Mouse (Mus musculus) cerebellum, adult 11 months (tissue): Measurements from ENCODE around the gene Nanos2.

Source experiments
- DNase-seq: peaks from one replicate; pipeline ENCODE4 v3.0.0; 2022

Nanos2 gene

GRCm38 (mm10) chr7:18987100-18987499 is at the start of gene Nanos2:
TSS of gene Nanos2 (plus strand) at chr7:18987400.
- DNase-seq, result no peak

GRCm38 (mm10) chr7:18942376-18942775 is 44.8 kb upstream of the Nanos2 start:
- DNase-seq, result no peak

- DNase-seq, result no peak
Measured at GRCm38 (mm10) chr7:18942815-18943214, 44.4 kb upstream of the Nanos2 start.

GRCm38 (mm10) chr7:18948151-18948550 is 39.0 kb upstream of the Nanos2 start:
- no peak for DNase-seq

- DNase-seq, result no peak
Measured at GRCm38 (mm10) chr7:18949781-18950522, 37.2 kb upstream of the Nanos2 start.

- DNase-seq, result no peak
Measured at GRCm38 (mm10) chr7:18950523-18951315, 36.5 kb upstream of the Nanos2 start.

GRCm38 (mm10) chr7:18951397-18951796 is 35.8 kb upstream of the Nanos2 start:
- DNase-seq, result no peak

GRCm38 (mm10) chr7:18957569-18958383 is 29.4 kb upstream of the Nanos2 start:
- DNase-seq, result peak; percentile 66

- no peak for DNase-seq
Measured at GRCm38 (mm10) chr7:18958384-18958766, 28.8 kb upstream of the Nanos2 start.

- no peak for DNase-seq
Measured at GRCm38 (mm10) chr7:18959446-18959845, 27.8 kb upstream of the Nanos2 start.

- no peak for DNase-seq
Measured at GRCm38 (mm10) chr7:18962171-18962792, 24.9 kb upstream of the Nanos2 start.

GRCm38 (mm10) chr7:18962795-18963194 is 24.4 kb upstream of the Nanos2 start:
- DNase-seq, result no peak

GRCm38 (mm10) chr7:18963294-18963843 is 23.8 kb upstream of the Nanos2 start:
- DNase-seq, result no peak

GRCm38 (mm10) chr7:18965312-18965711 is 21.9 kb upstream of the Nanos2 start:
- DNase-seq, result no peak

- DNase-seq, result no peak
Measured at GRCm38 (mm10) chr7:18967603-18968002, 19.6 kb upstream of the Nanos2 start.

- no peak for DNase-seq
Measured at GRCm38 (mm10) chr7:18970956-18971355, 16.2 kb upstream of the Nanos2 start.

GRCm38 (mm10) chr7:18978381-18978780 is 8.8 kb upstream of the Nanos2 start:
- no peak for DNase-seq

GRCm38 (mm10) chr7:18986503-18986902 is 697 bp upstream of the Nanos2 start:
- DNase-seq, result no peak

GRCm38 (mm10) chr7:18987747-18988146 is 547 bp downstream of the Nanos2 start:
- DNase-seq, result peak; percentile 22

GRCm38 (mm10) chr7:18988780-18989179 is 1.6 kb downstream of the Nanos2 start:
- DNase-seq, result peak; percentile 25

GRCm38 (mm10) chr7:18989995-18990394 is 2.8 kb downstream of the Nanos2 start:
- DNase-seq, result peak; percentile 60

GRCm38 (mm10) chr7:18990601-18991295 is 3.5 kb downstream of the Nanos2 start, which contains the start of gene Mypop:
TSS of gene Mypop (plus strand) at chr7:18991245.
- DNase-seq, result peak; percentile 100
